9 mouse cellular contexts compared by ENCODE assay signal in genomic region chr9:113300846-113301245, GRCm38 (mm10).
DNase-seq lines count a peak whose midpoint lies in the region; ATAC-seq lines count a peak whose summit lies in the region.
"Had no signal": no experiment of that assay in that cellular context is flagged by ENCODE, and none has a peak within 500 bp of the region (broad histone marks: within the 10 kb centered on the region; RNA-seq: fewer than 3 reads in every experiment).

No protein-coding gene starts in this region.

- H3K27ac ChIP-seq in neural tube, embryonic 15.5 days (replicated peaks): no peak overlapping the region
- H3K27ac ChIP-seq: stomach, embryonic 15.5 days had no signal

- H3K36me3 ChIP-seq in neural tube, embryonic 15.5 days: no peaks in the 10 kb centered on the region
- H3K36me3 ChIP-seq: stomach, embryonic 15.5 days had no signal

- WGBS in neural tube, embryonic 15.5 days: 30% methylated on average over 2 of the region's 2 CpGs

- H3K27me3 ChIP-seq in neural tube, embryonic 15.5 days (replicated peaks): no peaks in the 10 kb centered on the region
- H3K27me3 ChIP-seq: stomach, embryonic 15.5 days had no signal

- no peak overlapping the region for H3K4me3 ChIP-seq in neural tube, embryonic 15.5 days (replicated peaks)
- H3K4me3 ChIP-seq: stomach, embryonic 15.5 days had no signal

- H3K4me1 ChIP-seq in neural tube, embryonic 15.5 days: peaks cover 3% of the 10 kb centered on the region; the same call in 1 of the 2 replicates

- H3K4me2 ChIP-seq in neural tube, embryonic 15.5 days: no peak overlapping the region
- H3K4me2 ChIP-seq: stomach, embryonic 15.5 days had no signal

- no peak for ATAC-seq in cerebellum, adult (ENCODE audit: insufficient number of reproducible peaks, low FRiP score, low TSS enrichment)
- ATAC-seq in neural tube, embryonic 15.5 days (ENCODE audit: low FRiP score): no peak

- peak; percentile 14 for DNase-seq in cerebellum, adult 11 months
- DNase-seq in neural tube, embryonic 10.5 days (ENCODE audit: extremely low spot score, low spot score): peak; percentile 34
- DNase-seq in frontal cortex, postnatal 14 days (ENCODE audit: low spot score in 2 of 2): peak; percentile 56 to 58
- peak; percentile 3 for DNase-seq in retina, postnatal 7 days (ENCODE audit: low read depth, low spot score)
- DNase-seq in ovary, postnatal 10 days (ENCODE audit: low spot score): no peak
- DNase-seq in Muller cell, postnatal 12 days (ENCODE audit: inconsistent ontology term): no peak

- no peaks in the 10 kb centered on the region for H3K9me3 ChIP-seq in neural tube, embryonic 15.5 days (replicated peaks)
- H3K9me3 ChIP-seq: stomach, embryonic 15.5 days had no signal

- H3K9ac ChIP-seq in neural tube, embryonic 15.5 days (replicated peaks): no peak overlapping the region
- H3K9ac ChIP-seq: stomach, embryonic 15.5 days had no signal

Comparison
In these comparisons a context has a peak if more than half of its experiments do, and no peak if none do; other contexts are left out.
1. DNase-seq: peak in cerebellum, adult 11 months (single experiment), neural tube, embryonic 10.5 days (single experiment), frontal cortex, postnatal 14 days (2 of 2) and retina, postnatal 7 days (single experiment); none in ovary, postnatal 10 days (single experiment) and Muller cell, postnatal 12 days (single experiment).